Mouse (Mus musculus) cerebellum, adult 2 months (tissue): Measurements from ENCODE around the gene Cdkn2a.

ENCODE experiments used
- CTCF ChIP-seq: fragments of 200-500 bp; IDR thresholded peaks from 2 replicates; pipeline ENCODE4 v1.5.1; 2011; ENCODE audit warnings: low read depth, mild to moderate bottlenecking, control low read depth, low read length, moderate library complexity, borderline replicate concordance; ENCODE audit not compliant: insufficient read depth
- POLR2A ChIP-seq: fragments of 200-500 bp; IDR thresholded peaks from 2 replicates; pipeline ENCODE4 v1.6.1; 2011; ENCODE audit warnings: low read length, control low read depth, borderline replicate concordance; ENCODE audit not compliant: insufficient read depth

- TF ChIP-seq POLR2A (no peak), CTCF (no peak)
These were observed 13.5 kb upstream of the Cdkn2a start for GRCm38 (mm10) chr4:89308001-89308400.
